Mouse (Mus musculus) brain, adult 2 months (tissue): Measurements from ENCODE around the gene Olfr98.
"Not testable (repeated sequence)": the region's sequence is repeated elsewhere in the genome, so short reads cannot be mapped to it uniquely, and the experiment has no call there.

ENCODE experiments used
- DNase-seq: peaks from one replicate; pipeline ENCODE4 v3.0.0; 2011; ENCODE audit warnings: low read depth, low spot score

Olfr98 gene

DNA sequence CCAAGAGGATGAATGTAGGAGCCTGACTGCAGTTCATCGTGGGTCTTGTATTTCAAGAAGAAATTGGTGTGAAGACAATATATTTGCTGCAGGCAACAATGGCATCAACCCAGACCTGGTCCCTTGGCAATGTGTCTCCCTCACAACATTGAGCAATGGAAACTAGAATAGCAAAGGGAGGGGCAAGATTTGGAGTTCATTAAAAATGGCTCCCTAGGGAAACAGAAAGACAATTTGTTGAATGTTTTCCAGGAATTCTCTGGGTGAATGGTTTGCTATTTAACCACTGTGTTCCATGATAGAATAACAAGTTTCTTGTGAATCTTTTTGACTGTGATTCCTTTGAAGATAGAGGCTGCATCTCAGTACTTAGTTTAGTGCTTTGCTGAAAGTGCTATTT lies at the start of gene Olfr98:
TSS of gene Olfr98 (minus strand) at position 124 of the 400 bp plus-strand sequence.
- DNase-seq = no peak

GRCm38 (mm10) chr17:37310146-37310699 lies 46.7 kb upstream of the Olfr98 start:
- DNase-seq = no peak

DNA sequence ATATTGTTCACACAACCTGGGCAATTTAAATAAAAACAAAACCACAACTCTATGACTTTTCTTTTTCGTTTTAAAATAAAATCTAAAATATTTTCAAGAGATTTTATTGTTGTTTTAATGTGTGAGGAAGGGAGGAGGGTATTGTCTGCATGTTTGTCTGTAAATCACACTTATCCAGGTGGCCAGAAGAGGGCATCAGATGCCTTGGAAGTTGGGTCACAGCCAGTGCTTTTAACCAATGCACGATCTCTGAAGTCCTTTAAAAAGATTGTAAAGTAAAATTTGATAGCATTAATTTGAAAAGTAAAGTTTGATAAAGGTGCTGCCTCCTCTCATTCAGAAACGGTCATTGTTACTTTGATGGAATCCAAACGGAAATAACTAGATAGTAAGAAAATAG lies 44.9 kb upstream of the Olfr98 start:
- DNase-seq = peak; percentile 32

GRCm38 (mm10) chr17:37304213-37304612 lies 40.7 kb upstream of the Olfr98 start, which contains the start of gene Olfr101:
Gene Olfr101, minus strand, starts transcription at chr17:37304313.
- DNase-seq = no peak

- DNase-seq = no peak
Measured at GRCm38 (mm10) chr17:37283360-37283759, 19.8 kb upstream of the Olfr98 start, which contains the start of gene Olfr99. Gene Olfr99, minus strand, starts transcription at chr17:37283460.

DNA sequence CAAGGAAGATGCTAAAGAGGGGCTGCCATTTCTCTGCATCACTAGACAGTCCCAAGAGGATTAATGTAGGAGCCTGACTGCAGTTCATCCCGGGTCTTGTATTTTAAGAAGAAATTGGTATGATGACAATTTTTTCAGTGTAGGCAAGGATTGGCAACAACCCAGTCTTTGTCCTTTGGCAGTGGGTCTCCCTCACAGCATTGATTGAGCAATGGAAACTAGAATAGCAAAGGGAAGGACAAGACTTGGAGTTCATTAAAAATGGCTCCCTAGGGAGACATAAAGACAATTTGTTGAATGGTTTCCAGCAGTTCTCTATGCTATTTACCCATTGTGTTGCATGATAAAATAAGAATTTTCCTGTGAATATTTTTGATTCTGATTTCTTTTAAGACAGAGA lies 16.8 kb upstream of the Olfr98 start:
- no peak for DNase-seq

GRCm38 (mm10) chr17:37276573-37276972 lies 13.0 kb upstream of the Olfr98 start:
- no peak for DNase-seq

DNA sequence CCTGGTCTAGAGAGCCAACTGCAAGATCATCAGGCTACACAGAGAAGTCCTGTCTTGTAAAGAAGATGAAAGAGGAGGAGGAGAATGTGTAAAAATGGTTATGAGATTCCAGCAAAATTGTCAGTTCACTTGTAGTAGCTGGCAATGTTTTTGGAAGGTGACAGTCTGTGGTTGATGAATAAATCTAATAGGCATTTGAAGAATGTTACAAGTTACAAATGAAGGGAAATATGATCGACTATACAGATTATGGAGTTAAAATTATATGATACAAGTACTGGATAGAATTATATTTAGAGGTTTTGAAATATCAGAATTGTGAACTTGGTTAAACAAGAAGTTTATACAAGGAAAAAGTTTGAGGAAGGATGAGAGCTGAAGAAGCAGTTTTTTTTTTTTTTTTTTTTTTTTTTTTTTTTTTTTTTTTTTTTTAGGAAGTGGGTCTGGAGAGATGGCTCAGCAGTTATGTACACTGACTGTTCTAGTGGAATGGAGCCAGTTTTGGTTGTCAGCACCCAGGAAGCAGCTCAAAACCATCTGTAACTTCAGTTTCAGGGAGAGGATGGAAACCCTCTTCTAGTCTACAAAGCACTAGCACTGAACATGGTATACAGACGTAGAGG lies 12.2 kb upstream of the Olfr98 start:
- DNase-seq = no peak

DNA sequence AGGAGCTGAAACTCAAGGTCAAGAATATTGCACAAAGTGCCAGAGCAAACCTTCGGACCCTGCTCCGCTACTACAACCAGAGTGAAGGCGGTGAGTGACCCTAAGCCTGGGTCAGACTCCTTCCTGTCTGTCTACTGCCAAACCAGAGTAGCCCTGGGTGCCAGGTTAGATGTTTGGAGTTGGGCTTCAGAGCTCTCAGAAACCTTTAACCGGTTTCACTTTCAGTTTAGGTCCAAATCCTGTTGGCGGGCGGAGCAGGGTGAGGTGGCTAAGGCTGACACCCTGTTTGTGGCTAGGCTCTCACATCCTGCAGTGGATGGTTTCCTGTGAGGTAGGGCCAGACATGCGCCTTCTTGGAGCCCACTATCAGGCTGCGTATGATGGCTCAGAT lies 7.1 kb upstream of the Olfr98 start:
- peak; percentile 7 for DNase-seq

- DNase-seq = peak; percentile 87
Measured at GRCm38 (mm10) chr17:37270058-37270701, 6.6 kb upstream of the Olfr98 start, which contains the start of gene H2-M3. Gene H2-M3, plus strand, starts transcription at chr17:37270220.

GRCm38 (mm10) chr17:37250544-37250943 lies 13.0 kb downstream of the Olfr98 start:
- peak; percentile 25 for DNase-seq

GRCm38 (mm10) chr17:37249460-37249859 lies 14.1 kb downstream of the Olfr98 start:
- DNase-seq = no peak

DNA sequence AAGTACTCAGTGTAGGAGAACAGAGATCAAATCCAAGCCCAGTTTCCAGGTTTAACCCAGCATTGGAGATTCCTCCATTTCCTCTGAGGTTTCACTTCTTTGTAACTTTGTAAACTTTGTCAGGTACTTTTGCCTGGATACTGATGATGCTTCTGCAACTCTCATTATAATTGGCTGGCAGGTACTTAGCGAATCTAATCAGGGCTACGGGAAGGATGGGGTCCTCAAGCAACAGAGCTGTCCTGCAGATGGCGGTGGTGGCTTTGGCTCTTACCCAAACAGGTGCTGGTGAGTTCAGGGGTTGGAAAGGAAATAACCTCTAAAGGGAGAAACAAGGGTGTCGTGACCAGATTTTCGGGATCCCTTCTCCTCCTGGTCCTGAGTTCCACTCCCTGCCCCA lies 16.8 kb downstream of the Olfr98 start:
- DNase-seq = peak; percentile 62

DNA sequence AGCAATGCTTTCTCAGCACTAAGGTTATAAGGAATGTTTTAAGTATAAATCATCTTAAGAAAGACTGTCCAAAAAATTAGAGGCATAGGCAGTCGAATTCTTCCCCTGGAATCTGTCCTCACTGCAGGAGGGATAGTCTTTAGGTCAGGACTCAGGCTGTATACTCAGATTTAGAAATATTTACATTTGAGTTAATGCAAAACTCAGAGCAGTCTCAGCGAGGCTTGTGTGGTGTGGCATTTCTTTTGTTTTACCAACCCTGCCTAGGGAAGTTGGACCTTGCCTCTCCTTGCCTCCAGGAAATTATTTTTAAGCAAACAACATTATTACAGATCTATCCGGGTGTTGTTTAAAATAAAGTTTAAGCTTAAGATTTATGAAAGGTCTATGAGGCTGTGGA lies 21.4 kb downstream of the Olfr98 start:
- DNase-seq = no peak

- not testable (repeated sequence) for DNase-seq
Measured at GRCm38 (mm10) chr17:37237230-37237629, 26.3 kb downstream of the Olfr98 start, which contains the start of gene Olfr97. Gene Olfr97, minus strand, starts transcription at chr17:37237330.

DNA sequence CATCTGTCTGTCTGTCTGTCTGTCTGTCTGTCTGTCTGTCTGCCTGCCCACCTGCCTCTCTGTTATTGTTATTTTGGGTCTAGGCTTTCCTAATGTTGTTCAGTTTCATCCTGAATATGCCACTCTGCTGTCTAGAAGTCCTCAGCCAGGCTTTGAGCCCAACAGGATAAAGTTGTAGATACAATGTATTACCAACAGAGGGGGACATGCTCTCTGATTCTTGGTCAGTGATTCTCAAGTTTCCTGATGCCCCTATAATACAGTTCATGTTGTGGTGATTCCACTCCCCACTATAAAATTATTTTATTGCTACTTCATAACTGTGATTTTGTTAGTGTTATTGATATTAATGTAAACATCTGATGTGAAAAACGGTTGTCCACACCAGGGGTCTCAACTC lies 41.7 kb downstream of the Olfr98 start:
- no peak for DNase-seq

GRCm38 (mm10) chr17:37219846-37220245 lies 43.7 kb downstream of the Olfr98 start, which contains the start of gene Olfr96:
Gene Olfr96, plus strand, starts transcription at chr17:37220146.
- no peak for DNase-seq

DNA sequence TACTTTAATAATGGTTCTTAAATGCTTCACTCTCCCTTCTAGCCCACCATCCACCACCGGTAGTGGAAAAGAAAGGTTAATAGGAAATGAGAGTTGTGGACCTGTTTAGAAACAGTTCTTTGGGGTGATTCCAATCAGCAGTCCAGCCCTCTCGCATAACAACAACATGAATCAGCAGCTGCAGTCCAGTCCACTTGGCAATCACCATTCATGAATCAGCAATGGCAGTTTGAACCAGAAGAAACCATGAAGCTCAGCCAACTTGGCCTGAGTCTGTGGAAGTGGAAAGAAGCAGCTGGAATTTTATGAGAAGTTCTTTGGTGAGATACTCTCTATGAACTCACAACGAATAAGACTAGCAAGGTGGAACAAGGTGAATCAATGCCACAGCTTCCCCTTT lies 45.1 kb downstream of the Olfr98 start:
- DNase-seq = no peak

GRCm38 (mm10) chr17:37213018-37213417 lies 50.5 kb downstream of the Olfr98 start, which contains the start of gene Olfr95:
Gene Olfr95, minus strand, starts transcription at chr17:37213118.
- no peak for DNase-seq
